Mouse (Mus musculus) regulatory T cell (primary cell): ENCODE data around the gene Pnkd.

Source experiments
- in situ Hi-C: fragments of 300-600 bp; cut with MboI, MseI; formaldehyde crosslinking; loops from one replicate; pipeline ENCODE4 v1.15.1; 2025; ENCODE audit warnings: high pct_unique_total_duplicates

Pnkd gene

DNA sequence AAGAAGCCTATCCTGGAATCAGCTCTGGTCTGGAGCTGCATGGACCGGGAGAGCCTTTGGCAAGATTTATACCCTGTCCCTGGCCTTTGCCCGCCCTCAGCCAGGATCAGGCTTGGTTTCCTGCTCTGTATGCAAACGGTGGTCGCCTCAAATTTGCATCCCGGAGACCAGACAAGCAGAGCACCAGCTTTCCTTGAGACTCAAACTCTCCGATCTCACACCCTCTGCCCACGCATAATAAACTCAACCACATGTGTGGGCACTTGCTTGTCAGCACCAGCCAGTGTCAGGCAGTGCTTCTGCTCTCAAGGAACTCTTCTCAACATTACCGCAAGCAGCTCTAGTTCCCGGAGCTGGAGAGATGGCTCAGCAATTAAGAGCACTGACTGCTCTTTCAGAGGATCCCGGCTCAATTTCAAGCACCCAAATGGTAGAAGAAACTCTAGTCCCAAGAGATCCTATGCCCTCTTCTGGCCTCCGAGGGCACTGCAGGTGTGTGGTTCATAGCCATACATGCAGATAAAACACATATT is 113.3 kb downstream of the Pnkd start:
- in situ Hi-C loops = loop anchor here (25.0 kb wide), 2 partner anchors 461 to 739 kb away; partner anchors contain the start of genes Cnppd1, Nhej1, Retreg2 and Slc23a3

DNA sequence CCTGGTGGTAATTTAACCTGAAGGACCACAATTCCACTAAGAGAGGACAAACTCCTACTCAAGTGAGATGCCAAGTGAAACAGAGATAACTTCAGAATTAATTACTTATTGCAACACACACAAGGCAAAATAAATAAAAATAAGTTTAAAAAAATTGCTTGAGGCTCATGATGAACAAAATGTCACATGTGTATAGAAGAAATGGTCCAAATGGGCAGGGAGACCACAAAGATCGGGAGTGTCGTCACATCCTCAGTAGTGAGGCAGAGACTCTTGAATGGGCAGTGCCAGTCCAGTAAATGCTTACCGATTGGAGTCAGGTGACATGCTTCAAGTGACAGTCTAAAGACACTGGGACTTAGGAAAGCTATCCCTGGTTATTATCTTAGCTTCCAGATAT is 115.8 kb downstream of the Pnkd start:
- in situ Hi-C loops = no loop called here

DNA sequence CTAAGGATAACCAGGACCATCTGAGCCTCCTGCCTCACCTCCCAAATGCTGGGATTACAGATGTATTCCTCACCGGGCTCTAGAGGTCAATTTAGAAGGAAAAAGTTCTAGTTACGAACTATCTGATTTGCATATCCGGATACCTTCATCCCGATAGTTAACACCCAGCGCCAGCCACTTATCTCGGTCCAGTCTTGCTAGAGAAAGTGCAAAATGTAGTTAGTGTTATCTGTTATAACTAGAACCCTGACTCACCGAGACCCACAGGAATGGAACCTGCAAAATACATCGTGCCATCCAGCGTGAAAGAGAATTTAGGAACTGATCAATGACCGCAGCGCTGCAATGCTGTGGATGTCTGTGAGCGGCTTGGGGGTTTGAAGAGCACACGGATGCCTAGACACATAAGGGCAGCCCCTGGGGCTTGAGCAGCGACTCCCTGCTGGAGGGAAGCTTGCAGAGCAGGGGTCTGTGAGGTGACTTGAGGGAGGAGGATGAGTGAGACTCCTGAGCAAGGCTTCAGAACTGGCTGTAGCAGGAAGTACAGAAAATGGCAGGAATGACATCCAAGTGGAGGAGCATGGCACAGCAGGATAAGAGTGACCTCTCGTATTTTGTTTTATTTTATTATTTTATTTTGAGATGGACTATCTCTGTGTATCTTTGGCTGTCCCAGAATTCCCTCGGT is 116.4 kb downstream of the Pnkd start:
- in situ Hi-C loops = no loop called here
